Mouse (Mus musculus) lung, embryonic 14.5 days (tissue): ENCODE results near the gene Fam3b. TPM values are rescaled to one million over a fixed set of nuclear protein-coding genes. Genes with fewer than 3 reads are reported as not detected.
A peak's percentile ranks its signal among the peaks of the same experiment; 100 is the strongest.

Source experiments
- ATAC-seq: fragments of 200-750 bp; cut with Nextera tagmentation; 2 replicates; pipeline ENCODE4 v1.8.0; 2017; ENCODE audit warnings: mild to moderate bottlenecking, moderate TSS enrichment, moderate library complexity; ENCODE audit not compliant: insufficient read depth
- DNase-seq: peaks from one replicate; pipeline ENCODE4 v3.0.0-alpha.2; 2015
- H3K27ac ChIP-seq: fragments of 300-500 bp; sonication (generic); 2 replicates; pipeline ENCODE4 v1.5.1; 2014; ENCODE audit warnings: low read depth, mild to moderate bottlenecking, moderate library complexity
- H3K27me3 ChIP-seq: fragments of 300-500 bp; sonication (generic); 2 replicates; pipeline ENCODE4 v1.6.1; 2014; ENCODE audit warnings: low read length, control low read depth; ENCODE audit not compliant: insufficient read depth
- H3K36me3 ChIP-seq: fragments of 300-500 bp; sonication (generic); 2 replicates; pipeline ENCODE4 v1.6.1; 2014; ENCODE audit warnings: control low read depth; ENCODE audit not compliant: insufficient read depth
- H3K4me1 ChIP-seq: fragments of 300-500 bp; sonication (generic); 2 replicates; pipeline ENCODE4 v1.6.1; 2014; ENCODE audit warnings: antibody characterized with exemption, control low read depth; ENCODE audit not compliant: insufficient read depth
- H3K4me2 ChIP-seq: fragments of 300-500 bp; sonication (generic); 2 replicates; pipeline ENCODE4 v1.6.1; 2014; ENCODE audit warnings: mild to moderate bottlenecking
- H3K4me3 ChIP-seq: fragments of 300-500 bp; sonication (generic); 2 replicates; pipeline ENCODE4 v1.5.1; 2014; ENCODE audit warnings: low read depth, low read length
- H3K9ac ChIP-seq: fragments of 300-500 bp; sonication (generic); 2 replicates; pipeline ENCODE4 v1.6.1; 2014
- H3K9me3 ChIP-seq: fragments of 300-500 bp; sonication (generic); 2 replicates; pipeline ENCODE4 v1.6.1; 2016; ENCODE audit warnings: low read depth, low read length, control low read depth
- CTCF ChIP-seq: IDR thresholded peaks from 2 replicates; pipeline ENCODE4 v1.5.1; 2016; ENCODE audit warnings: antibody characterized with exemption, low read depth
- WGBS: fragments of 180-500 bp; shearing (Covaris S2); extraction: QIAGEN DNeasy Blood & Tissue Kit; methylation state at CpG from one replicate; pipeline ENCODE4 v1.1.7; 2014; 5-methylcytosine and 5-hydroxymethylcytosine counted together
- polyA plus RNA-seq: library from polyadenylated mRNA; unstranded; fragments of >200 nt; fragmentation: Nextera tagmentation; extraction: Ambion mirVana; gene quantifications from 2 replicates; pipeline ENCODE4 v1.2.1, GENCODE M21; 2014

Fam3b gene
- polyA plus RNA-seq, 1 experiment from 2014 or later, result not detected

DNA sequence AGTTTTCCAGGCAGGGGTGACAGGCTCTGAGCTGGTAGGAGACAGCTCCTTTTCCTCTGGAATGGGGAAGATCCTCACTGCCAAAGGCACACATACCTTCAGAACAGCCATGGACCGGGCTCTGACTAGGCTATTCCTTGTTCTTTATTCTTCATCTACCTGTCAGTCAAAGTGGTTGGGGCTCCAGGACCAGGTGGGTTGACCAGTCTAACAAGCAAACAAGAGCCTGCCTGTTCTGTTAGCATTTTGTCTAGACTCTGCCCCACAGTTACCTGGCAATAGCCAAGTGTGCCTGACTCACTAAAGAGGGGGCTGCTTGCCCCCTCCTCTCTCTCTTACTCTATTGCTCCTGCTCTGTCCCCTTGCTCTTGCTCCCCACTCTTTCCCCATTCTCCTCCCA is 22.2 kb downstream of the Fam3b start:
- ATAC-seq (peak; percentile 71; the same call in 1 of the 2 replicates), DNase-seq (peak; percentile 18)
- no peaks in the 10 kb centered on the region for H3K9me3 ChIP-seq
- H3K9ac ChIP-seq, result no peak overlapping the region
- TF ChIP-seq CTCF, result no peak
- H3K27me3 ChIP-seq, result no peaks in the 10 kb centered on the region
- H3K4me2 ChIP-seq, result no peak overlapping the region
- no peak overlapping the region for H3K4me3 ChIP-seq
- no peaks in the 10 kb centered on the region for H3K36me3 ChIP-seq
- no peaks in the 10 kb centered on the region for H3K4me1 ChIP-seq
- WGBS, result 48% methylated on average over 1 of the region's 1 CpGs
- H3K27ac ChIP-seq, result no peak overlapping the region

DNA sequence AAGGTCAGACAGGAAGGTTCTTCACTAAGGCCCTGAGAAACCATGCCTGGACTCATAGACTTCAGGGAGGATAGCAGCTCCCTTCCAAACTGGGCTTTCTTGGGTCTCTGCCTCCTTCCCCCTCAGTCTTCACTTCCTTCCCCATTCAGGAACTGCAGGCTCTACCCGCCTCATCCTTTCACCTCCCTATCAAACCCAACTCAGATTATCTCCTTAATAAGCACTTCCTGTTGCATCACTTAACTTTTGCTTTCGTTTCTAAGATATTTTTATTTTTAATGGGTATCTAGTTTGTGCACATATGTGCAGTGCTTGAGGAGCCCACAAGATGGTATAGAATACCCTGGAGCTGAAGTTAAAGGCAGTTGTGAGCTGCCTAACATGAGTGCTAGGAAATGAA is 36.0 kb downstream of the Fam3b start:
- WGBS, result 60% methylated on average over 2 of the region's 2 CpGs
- H3K9me3 ChIP-seq, result no peaks in the 10 kb centered on the region
- H3K4me1 ChIP-seq, result no peaks in the 10 kb centered on the region
- no peaks in the 10 kb centered on the region for H3K36me3 ChIP-seq
- H3K9ac ChIP-seq, result no peak overlapping the region
- H3K27me3 ChIP-seq, result no peaks in the 10 kb centered on the region
- no peak overlapping the region for H3K4me2 ChIP-seq
- no peak for ATAC-seq
- H3K27ac ChIP-seq, result no peak overlapping the region
- TF ChIP-seq CTCF, result no peak
- no peak for DNase-seq
- no peak overlapping the region for H3K4me3 ChIP-seq

- H3K27ac ChIP-seq, result no peak overlapping the region
- H3K4me3 ChIP-seq, result no peak overlapping the region
- TF ChIP-seq CTCF, result no peak
- DNase-seq, result no peak
- H3K36me3 ChIP-seq, result no peaks in the 10 kb centered on the region
- H3K4me1 ChIP-seq, result no peaks in the 10 kb centered on the region
- WGBS, result 67% methylated on average over 1 of the region's 1 CpGs
- no peak overlapping the region for H3K4me2 ChIP-seq
- no peak overlapping the region for H3K9ac ChIP-seq
- no peak for ATAC-seq
- H3K27me3 ChIP-seq, result no peaks in the 10 kb centered on the region
- no peaks in the 10 kb centered on the region for H3K9me3 ChIP-seq
Observed at GRCm38 (mm10) chr16:97476524-97476923, 38.1 kb downstream of the Fam3b start.

DNA sequence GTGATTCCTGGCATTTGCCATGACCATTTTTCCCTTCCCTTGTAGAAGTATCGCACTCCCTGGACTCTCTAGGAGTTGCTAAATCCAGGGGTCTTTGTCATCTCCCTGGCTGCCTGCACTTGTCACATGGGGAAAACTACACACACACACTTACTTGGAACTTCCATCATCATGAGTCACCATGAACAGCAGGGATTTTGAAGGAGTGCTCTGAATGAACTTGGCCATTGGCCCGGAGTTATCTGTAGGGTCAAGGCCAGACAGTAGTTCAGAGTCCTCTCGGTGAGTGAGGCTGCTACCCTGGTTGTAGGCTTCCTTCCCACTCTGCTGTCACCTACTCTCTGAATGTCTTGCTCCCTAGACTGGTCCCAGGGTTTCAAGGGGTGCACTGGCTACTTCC is 39.0 kb downstream of the Fam3b start:
- WGBS, result 79% methylated on average over 3 of the region's 3 CpGs
- TF ChIP-seq CTCF, result no peak
- no peaks in the 10 kb centered on the region for H3K4me1 ChIP-seq
- H3K4me3 ChIP-seq, result no peak overlapping the region
- DNase-seq (no peak), ATAC-seq (no peak)
- no peak overlapping the region for H3K9ac ChIP-seq
- H3K9me3 ChIP-seq, result no peaks in the 10 kb centered on the region
- H3K4me2 ChIP-seq, result no peak overlapping the region
- no peaks in the 10 kb centered on the region for H3K27me3 ChIP-seq
- H3K27ac ChIP-seq, result no peak overlapping the region
- no peaks in the 10 kb centered on the region for H3K36me3 ChIP-seq

DNA sequence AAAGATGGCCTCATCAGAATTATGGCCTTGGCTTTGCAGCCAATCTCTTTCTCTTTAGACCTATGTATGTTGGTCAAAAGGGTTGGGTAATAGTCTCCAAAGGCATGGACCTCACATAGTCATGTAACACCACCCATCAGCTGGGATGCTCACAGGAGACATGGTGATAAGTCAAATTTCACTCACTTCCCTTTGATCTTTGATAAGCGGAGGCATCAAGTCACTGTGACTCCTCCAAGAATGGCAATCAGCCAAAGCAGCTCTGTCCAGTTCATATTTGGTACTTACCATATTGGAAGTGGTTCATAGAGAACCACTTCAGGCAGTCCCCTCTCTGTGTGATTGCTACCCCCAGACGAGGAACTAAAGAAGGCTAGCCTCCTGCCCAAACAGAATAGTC is 39.9 kb downstream of the Fam3b start:
- H3K9ac ChIP-seq, result no peak overlapping the region
- no peak for TF ChIP-seq CTCF
- no peak for DNase-seq
- ATAC-seq, result no peak
- no peak overlapping the region for H3K4me3 ChIP-seq
- no peaks in the 10 kb centered on the region for H3K9me3 ChIP-seq
- H3K27me3 ChIP-seq, result no peaks in the 10 kb centered on the region
- no peak overlapping the region for H3K4me2 ChIP-seq
- no peaks in the 10 kb centered on the region for H3K36me3 ChIP-seq
- no peaks in the 10 kb centered on the region for H3K4me1 ChIP-seq
- 66% methylated on average over 2 of the region's 2 CpGs for WGBS
- no peak overlapping the region for H3K27ac ChIP-seq

GRCm38 (mm10) chr16:97467993-97468791 is 46.4 kb downstream of the Fam3b start:
- Histone ChIP-seq H3K4me3 (no peak overlapping the region), H3K9ac (no peak overlapping the region), H3K4me1 (no peaks in the 10 kb centered on the region), H3K9me3 (no peaks in the 10 kb centered on the region), H3K27me3 (no peaks in the 10 kb centered on the region), H3K4me2 (no peak overlapping the region), H3K36me3 (no peaks in the 10 kb centered on the region), H3K27ac (no peak overlapping the region)
- ATAC-seq, result no peak
- DNase-seq, result no peak
- WGBS, result 73% methylated on average over 4 of the region's 4 CpGs
- TF ChIP-seq CTCF, result no peak

DNA sequence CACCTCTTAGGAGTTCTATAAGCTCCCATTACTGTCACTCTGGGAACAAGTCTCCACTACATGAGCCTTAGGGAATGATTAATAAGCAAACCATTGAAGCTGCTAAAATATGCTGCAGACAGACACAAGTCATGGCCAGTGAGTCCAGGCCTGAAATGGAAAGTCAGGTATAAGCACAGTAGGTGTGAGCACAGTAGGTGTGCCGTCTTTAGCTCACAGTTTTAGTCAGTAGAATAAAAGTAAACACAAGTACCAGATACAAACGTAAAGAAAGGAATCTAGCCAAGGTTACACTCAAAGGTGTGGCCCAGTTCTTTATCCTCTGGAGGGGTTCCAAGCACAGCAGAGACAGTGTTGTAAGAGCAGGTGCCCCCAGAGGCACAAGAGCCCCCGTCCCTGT is 47.1 kb downstream of the Fam3b start:
- H3K4me1 ChIP-seq, result no peaks in the 10 kb centered on the region
- H3K9ac ChIP-seq, result no peak overlapping the region
- no peak overlapping the region for H3K27ac ChIP-seq
- H3K27me3 ChIP-seq, result no peaks in the 10 kb centered on the region
- WGBS, result 51% methylated on average over 3 of the region's 3 CpGs
- no peaks in the 10 kb centered on the region for H3K9me3 ChIP-seq
- no peak overlapping the region for H3K4me3 ChIP-seq
- no peak for TF ChIP-seq CTCF
- H3K36me3 ChIP-seq, result no peaks in the 10 kb centered on the region
- H3K4me2 ChIP-seq, result no peak overlapping the region
- ATAC-seq (no peak), DNase-seq (no peak)
